Comparison of ENCODE assay signal across 10 mouse cellular contexts in the genomic region with DNA sequence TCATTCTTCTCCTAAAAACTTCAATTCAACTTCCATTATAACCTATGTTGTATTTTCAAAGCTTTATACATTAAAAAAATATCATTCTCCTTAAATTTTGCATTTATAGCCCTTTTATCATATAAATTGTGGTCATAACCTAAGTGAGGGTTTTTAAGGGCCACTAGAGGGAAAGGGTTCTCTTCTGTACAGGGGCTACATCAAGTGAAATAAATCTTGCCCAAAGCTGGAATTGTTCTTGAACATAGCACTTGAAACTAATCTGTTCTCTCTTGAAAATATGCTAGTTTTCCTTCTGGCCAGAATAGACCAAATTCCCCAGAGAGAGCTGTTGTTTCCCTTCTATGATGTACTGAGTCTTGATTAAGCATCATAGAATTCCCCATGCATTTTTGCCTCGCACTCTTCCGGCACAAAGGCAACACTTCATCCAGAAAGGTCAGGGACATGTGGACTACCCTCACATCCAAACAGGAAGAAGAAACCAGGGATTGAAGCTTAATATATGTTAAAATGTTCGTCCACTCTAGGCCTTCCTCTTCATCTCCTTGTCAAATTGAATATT.
"Had no signal": no experiment of that assay in that cellular context is flagged by ENCODE, and none has a peak within 500 bp of the region (broad histone marks: within the 10 kb centered on the region; RNA-seq: fewer than 3 reads in every experiment).

No protein-coding gene starts in this region.

- H3K36me3 ChIP-seq: limb, embryonic 12.5 days; liver, embryonic 13.5 days; midbrain, embryonic 13.5 days had no signal

- H3K27me3 ChIP-seq: limb, embryonic 12.5 days; liver, embryonic 13.5 days; midbrain, embryonic 13.5 days had no signal

- H3K4me1 ChIP-seq: liver, embryonic 13.5 days had no signal

- H3K9me3 ChIP-seq: limb, embryonic 12.5 days; liver, embryonic 13.5 days; midbrain, embryonic 13.5 days had no signal

- H3K9ac ChIP-seq: limb, embryonic 12.5 days; liver, embryonic 13.5 days; liver, postnatal 0 days; midbrain, embryonic 13.5 days had no signal

- H3K27ac ChIP-seq: layer of hippocampus, adult 2 months; limb, embryonic 12.5 days; liver, embryonic 13.5 days; midbrain, embryonic 13.5 days had no signal

- H3K4me2 ChIP-seq: limb, embryonic 12.5 days; liver, embryonic 13.5 days; midbrain, embryonic 13.5 days had no signal

- H3K4me3 ChIP-seq: layer of hippocampus, adult 2 months; limb, embryonic 12.5 days; liver, embryonic 13.5 days; midbrain, embryonic 13.5 days had no signal

- DNase-seq: liver; liver, embryonic 13.5 days; liver, postnatal 0 days; lung, postnatal 36 days; right cerebral cortex, postnatal 14 days; thymus, postnatal 4 days had no signal

- ATAC-seq: liver, postnatal 0 days; lung, postnatal 0 days; midbrain, embryonic 13.5 days had no signal
